Mouse (Mus musculus) inflammation-experienced regulatory T-cells, adult 16 weeks (primary cell): ENCODE results near the gene Irx4. TPM values are rescaled to one million over a fixed set of nuclear protein-coding genes. Genes with fewer than 3 reads are reported as not detected.

Experiments
- polyA plus RNA-seq: library from polyadenylated mRNA; unstranded; fragments of 100-300 nt; shearing (Covaris generic); gene quantifications from one replicate; pipeline ENCODE4 v1.2.1, GENCODE M21; 2017

Gene Irx4
- not detected for polyA plus RNA-seq

GRCm38 (mm10) chr13:73260354-73261035 is at the start of gene Irx4:
Gene Irx4, plus strand, starts transcription at chr13:73260479.

Other genes with a start within 250 kb of the Irx4 start
- 100 TPM for gene Mrpl36, start 68.0 kb downstream of the Irx4 start, polyA plus RNA-seq
- gene Ndufs6, start 68.1 kb downstream of the Irx4 start, polyA plus RNA-seq = 200 TPM
- gene Lpcat1, start 206.7 kb downstream of the Irx4 start, polyA plus RNA-seq = 37.3 TPM